Mouse (Mus musculus) liver, embryonic 16.5 days (tissue): ENCODE results near the gene Mcfd2. TPM values are rescaled to one million over a fixed set of nuclear protein-coding genes. Genes with fewer than 3 reads are reported as not detected.

Experiments used
- ATAC-seq: fragments of 200-750 bp; cut with Nextera tagmentation; 2 replicates; pipeline ENCODE4 v1.8.0; 2017; ENCODE audit warnings: low read depth, mild to moderate bottlenecking, moderate number of reproducible peaks, moderate library complexity
- H3K27ac ChIP-seq: fragments of 300-500 bp; sonication (generic); 2 replicates; pipeline ENCODE4 v1.5.1; 2014; ENCODE audit warnings: mild to moderate bottlenecking, low read length
- H3K27me3 ChIP-seq: fragments of 300-500 bp; sonication (generic); 2 replicates; pipeline ENCODE4 v1.6.1; 2014; ENCODE audit warnings: low read depth, low read length, mixed read lengths; ENCODE audit not compliant: control insufficient read depth, insufficient read depth
- H3K36me3 ChIP-seq: fragments of 300-500 bp; sonication (generic); 2 replicates; pipeline ENCODE4 v1.6.1; 2014; ENCODE audit warnings: mild to moderate bottlenecking; ENCODE audit not compliant: control insufficient read depth, insufficient read depth
- H3K4me1 ChIP-seq: fragments of 300-500 bp; sonication (generic); 2 replicates; pipeline ENCODE4 v1.6.1; 2014; ENCODE audit warnings: low read depth, low read length, mixed read lengths; ENCODE audit not compliant: control insufficient read depth
- H3K4me2 ChIP-seq: fragments of 300-500 bp; sonication (generic); 2 replicates; pipeline ENCODE4 v1.6.1; 2014; ENCODE audit warnings: low read depth, low read length, mixed read lengths
- H3K4me3 ChIP-seq: fragments of 300-500 bp; sonication (generic); 2 replicates; pipeline ENCODE4 v1.5.1; 2014; ENCODE audit warnings: low read depth, mild to moderate bottlenecking, low read length
- H3K9ac ChIP-seq: fragments of 300-500 bp; sonication (generic); 2 replicates; pipeline ENCODE4 v1.6.1; 2014; ENCODE audit warnings: low read depth, low read length
- H3K9me3 ChIP-seq: fragments of 300-500 bp; sonication (generic); replicated peaks from 2 replicates; pipeline ENCODE4 v1.6.1; 2016; ENCODE audit warnings: low read length; ENCODE audit not compliant: control insufficient read depth
- WGBS: fragments of 180-500 bp; shearing (Covaris S2); extraction: QIAGEN DNeasy Blood & Tissue Kit; methylation state at CpG from one replicate; pipeline ENCODE4 v1.1.7; 2014; ENCODE audit not compliant: insufficient replicate concordance; 5-methylcytosine and 5-hydroxymethylcytosine counted together
- polyA plus RNA-seq: library from polyadenylated mRNA; unstranded; fragments of >200 nt; fragmentation: Nextera tagmentation; extraction: Ambion mirVana; gene quantifications from 2 replicates; pipeline ENCODE4 v1.2.1, GENCODE M21; 2015

The Mcfd2 gene
- polyA plus RNA-seq, 1 experiment from 2014 or later, result 103 TPM

GRCm38 (mm10) chr17:87293125-87293524 lies 27.4 kb upstream of the Mcfd2 start:
- Histone ChIP-seq H3K4me1 (peaks cover 9% of the 10 kb centered on the region), H3K9me3 (no peaks in the 10 kb centered on the region), H3K36me3 (peaks cover 14% of the 10 kb centered on the region), H3K27me3 (no peaks in the 10 kb centered on the region), H3K4me3 (no peak overlapping the region), H3K9ac (no peak overlapping the region), H3K27ac (no peak overlapping the region), H3K4me2 (no peak overlapping the region)
- no peak for ATAC-seq
- 76% methylated on average over 5 of the region's 5 CpGs for WGBS

GRCm38 (mm10) chr17:87291782-87292181 lies 26.0 kb upstream of the Mcfd2 start:
- 75% methylated on average over 5 of the region's 5 CpGs for WGBS

GRCm38 (mm10) chr17:87291037-87291436 lies 25.3 kb upstream of the Mcfd2 start:
- no peak overlapping the region for H3K27ac ChIP-seq
- peak; percentile 46; the same call in 1 of the 2 replicates for ATAC-seq
- no peak overlapping the region for H3K9ac ChIP-seq
- H3K4me2 ChIP-seq, result no peak overlapping the region
- no peaks in the 10 kb centered on the region for H3K27me3 ChIP-seq
- WGBS, result 74% methylated on average over 7 of the region's 7 CpGs
- H3K4me3 ChIP-seq, result no peak overlapping the region
- peaks cover 14% of the 10 kb centered on the region for H3K36me3 ChIP-seq
- no peaks in the 10 kb centered on the region for H3K9me3 ChIP-seq
- peaks cover 18% of the 10 kb centered on the region for H3K4me1 ChIP-seq

More at GRCm38 (mm10) chr17:87291782-87292181, 26.0 kb upstream of the Mcfd2 start:
- Histone ChIP-seq H3K27me3 (no peaks in the 10 kb centered on the region), H3K9me3 (no peaks in the 10 kb centered on the region), H3K4me3 (no peak overlapping the region), H3K9ac (no peak overlapping the region), H3K4me2 (no peak overlapping the region), H3K4me1 (peaks cover 12% of the 10 kb centered on the region), H3K27ac (no peak overlapping the region), H3K36me3 (peaks cover 14% of the 10 kb centered on the region)
- 0 out of 2 replicates have a peak, but pooled peaks have one; percentile 11 for ATAC-seq

GRCm38 (mm10) chr17:87289367-87289766 lies 23.6 kb upstream of the Mcfd2 start:
- no peaks in the 10 kb centered on the region for H3K9me3 ChIP-seq
- peaks cover 23% of the 10 kb centered on the region for H3K4me1 ChIP-seq
- peaks cover 11% of the 10 kb centered on the region for H3K36me3 ChIP-seq
- H3K4me2 ChIP-seq, result no peak overlapping the region
- no peaks in the 10 kb centered on the region for H3K27me3 ChIP-seq
- 63% methylated on average over 5 of the region's 5 CpGs for WGBS
- no peak overlapping the region for H3K4me3 ChIP-seq
- H3K27ac ChIP-seq, result no peak overlapping the region
- ATAC-seq, result no peak
- no peak overlapping the region for H3K9ac ChIP-seq

GRCm38 (mm10) chr17:87288131-87288530 lies 22.4 kb upstream of the Mcfd2 start:
- WGBS, result 68% methylated on average over 12 of the region's 12 CpGs
- Histone ChIP-seq H3K36me3 (peaks cover 7% of the 10 kb centered on the region), H3K9me3 (no peaks in the 10 kb centered on the region), H3K27ac (peak overlapping the region; percentile 6; the same call in 1 of the 2 replicates), H3K9ac (0 out of 2 replicates have a peak overlapping the region, but pooled peaks have one; percentile 12), H3K27me3 (no peaks in the 10 kb centered on the region), H3K4me3 (no peak overlapping the region), H3K4me1 (peaks cover 32% of the 10 kb centered on the region), H3K4me2 (no peak overlapping the region)
- no peak for ATAC-seq

- peaks cover 35% of the 10 kb centered on the region for H3K4me1 ChIP-seq
- no peaks in the 10 kb centered on the region for H3K27me3 ChIP-seq
- ATAC-seq, result no peak
- no peak overlapping the region for H3K4me2 ChIP-seq
- no peaks in the 10 kb centered on the region for H3K9me3 ChIP-seq
- no peak overlapping the region for H3K27ac ChIP-seq
- WGBS, result 67% methylated on average over 8 of the region's 8 CpGs
- H3K4me3 ChIP-seq, result no peak overlapping the region
- no peaks in the 10 kb centered on the region for H3K36me3 ChIP-seq
- no peak overlapping the region for H3K9ac ChIP-seq
Observed at GRCm38 (mm10) chr17:87287197-87287777, 21.6 kb upstream of the Mcfd2 start.

GRCm38 (mm10) chr17:87286481-87287143 lies 20.9 kb upstream of the Mcfd2 start:
- 67% methylated on average over 8 of the region's 8 CpGs for WGBS
- no peak overlapping the region for H3K9ac ChIP-seq

GRCm38 (mm10) chr17:87285731-87286465 lies 20.2 kb upstream of the Mcfd2 start:
- Histone ChIP-seq H3K9ac (no peak overlapping the region), H3K4me1 (peaks cover 43% of the 10 kb centered on the region)
- 67% methylated on average over 23 of the region's 23 CpGs for WGBS

More at GRCm38 (mm10) chr17:87286481-87287143, 20.9 kb upstream of the Mcfd2 start:
- H3K4me1 ChIP-seq, result peaks cover 39% of the 10 kb centered on the region
- H3K27ac ChIP-seq, result no peak overlapping the region
- ATAC-seq, result no peak
- no peaks in the 10 kb centered on the region for H3K27me3 ChIP-seq
- no peaks in the 10 kb centered on the region for H3K36me3 ChIP-seq
- H3K4me3 ChIP-seq, result no peak overlapping the region
- H3K4me2 ChIP-seq, result no peak overlapping the region
- no peaks in the 10 kb centered on the region for H3K9me3 ChIP-seq

More at GRCm38 (mm10) chr17:87285731-87286465, 20.2 kb upstream of the Mcfd2 start:
- no peak overlapping the region for H3K27ac ChIP-seq
- no peak for ATAC-seq
- no peaks in the 10 kb centered on the region for H3K9me3 ChIP-seq
- no peaks in the 10 kb centered on the region for H3K27me3 ChIP-seq
- H3K4me3 ChIP-seq, result no peak overlapping the region
- H3K36me3 ChIP-seq, result no peaks in the 10 kb centered on the region
- H3K4me2 ChIP-seq, result no peak overlapping the region
